In genomic region chr13:41827581-41827980, GRCm38 (mm10) we compare ENCODE assay signal across 19 mouse cellular contexts. TPM values are rescaled to one million over a fixed set of nuclear protein-coding genes. Genes with fewer than 3 reads are reported as not detected.
DNase-seq lines count a peak whose midpoint lies in the region; ATAC-seq and TF ChIP-seq lines count a peak whose summit lies in the region.
"Had no signal": no experiment of that assay in that cellular context is flagged by ENCODE, and none has a peak within 500 bp of the region (broad histone marks: within the 10 kb centered on the region; RNA-seq: fewer than 3 reads in every experiment).

No protein-coding gene starts in this region.

- peak overlapping the region; percentile 71 for H3K27ac ChIP-seq in intestine, embryonic 16.5 days (ENCODE audit: low read length)
- no peak overlapping the region for H3K27ac ChIP-seq in intestine, embryonic 15.5 days
- peak overlapping the region; percentile 90 for H3K27ac ChIP-seq in liver, postnatal 0 days (ENCODE audit: low read depth)
- no peak overlapping the region for H3K27ac ChIP-seq in liver, embryonic 11.5 days (ENCODE audit: low read depth, low read length)
- peak overlapping the region; percentile 97 for H3K27ac ChIP-seq in brown adipose tissue, adult 24 weeks (replicated peaks; ENCODE audit: low read depth, low read length)
- no peak overlapping the region for H3K27ac ChIP-seq in midbrain, embryonic 10.5 days (replicated peaks)
- H3K27ac ChIP-seq: embryonic facial prominence, embryonic 12.5 days; hindbrain, embryonic 15.5 days; liver, embryonic 13.5 days; neural tube, embryonic 12.5 days had no signal

- no peak for TF ChIP-seq EP300 in liver, postnatal 0 days (IDR thresholded peaks at IDR 0.05; ENCODE audit: low read depth)

- no peaks in the 10 kb centered on the region for H3K9me3 ChIP-seq in intestine, embryonic 16.5 days (ENCODE audit: control insufficient read depth, low read length)
- H3K9me3 ChIP-seq in intestine, embryonic 15.5 days, result no peaks in the 10 kb centered on the region
- no peaks in the 10 kb centered on the region for H3K9me3 ChIP-seq in liver, postnatal 0 days (ENCODE audit: low read length)
- no peaks in the 10 kb centered on the region for H3K9me3 ChIP-seq in liver, embryonic 11.5 days (ENCODE audit: control insufficient read depth, low read length)
- no peaks in the 10 kb centered on the region for H3K9me3 ChIP-seq in midbrain, embryonic 10.5 days (replicated peaks)
- H3K9me3 ChIP-seq: embryonic facial prominence, embryonic 12.5 days; hindbrain, embryonic 15.5 days; liver, embryonic 13.5 days; neural tube, embryonic 12.5 days had no signal

- intact Hi-C loops in left cerebral cortex, postnatal 25 days (cut with DNase I), result loop anchor here (1.0 kb wide), 1 partner anchor 78 kb away; no protein-coding TSS in a partner anchor

- no peaks in the 10 kb centered on the region for H3K4me1 ChIP-seq in intestine, embryonic 16.5 days (ENCODE audit: control insufficient read depth, insufficient read depth, low read length)
- no peaks in the 10 kb centered on the region for H3K4me1 ChIP-seq in intestine, embryonic 15.5 days (replicated peaks)
- H3K4me1 ChIP-seq in liver, postnatal 0 days (ENCODE audit: insufficient read depth), result peaks cover 6% of the 10 kb centered on the region
- no peaks in the 10 kb centered on the region for H3K4me1 ChIP-seq in liver, embryonic 11.5 days (replicated peaks; ENCODE audit: control insufficient read depth, insufficient read depth, low read length)
- H3K4me1 ChIP-seq in brown adipose tissue, adult 24 weeks (ENCODE audit: control insufficient read depth, insufficient read depth, insufficient read length, low read length), result peaks cover 8% of the 10 kb centered on the region; the same call in 1 of the 2 replicates
- H3K4me1 ChIP-seq in midbrain, embryonic 10.5 days, result peaks cover 9% of the 10 kb centered on the region
- H3K4me1 ChIP-seq: embryonic facial prominence, embryonic 12.5 days; hindbrain, embryonic 15.5 days; liver, embryonic 13.5 days; megakaryocyte, embryonic 14.5 days; neural tube, embryonic 12.5 days had no signal

- no peaks in the 10 kb centered on the region for H3K27me3 ChIP-seq in intestine, embryonic 16.5 days (replicated peaks; ENCODE audit: control insufficient read depth, insufficient read depth, low read length)
- no peaks in the 10 kb centered on the region for H3K27me3 ChIP-seq in intestine, embryonic 15.5 days (replicated peaks)
- H3K27me3 ChIP-seq in liver, postnatal 0 days (ENCODE audit: insufficient read depth, low read length), result no peaks in the 10 kb centered on the region
- H3K27me3 ChIP-seq in liver, embryonic 11.5 days (replicated peaks; ENCODE audit: control insufficient read depth, insufficient read depth, low read length), result no peaks in the 10 kb centered on the region
- H3K27me3 ChIP-seq in midbrain, embryonic 10.5 days (ENCODE audit: low read depth, poor library complexity, severe bottlenecking), result no peaks in the 10 kb centered on the region
- H3K27me3 ChIP-seq: embryonic facial prominence, embryonic 12.5 days; hindbrain, embryonic 15.5 days; liver, embryonic 13.5 days; megakaryocyte, embryonic 14.5 days; neural tube, embryonic 12.5 days had no signal

- 0 out of 2 replicates have a peak overlapping the region, but pooled peaks have one; percentile 4 for H3K4me2 ChIP-seq in intestine, embryonic 16.5 days (ENCODE audit: low read depth, low read length)
- H3K4me2 ChIP-seq in intestine, embryonic 15.5 days (replicated peaks), result no peak overlapping the region
- H3K4me2 ChIP-seq in liver, postnatal 0 days (ENCODE audit: low read depth, low read length), result peak overlapping the region; percentile 45
- no peak overlapping the region for H3K4me2 ChIP-seq in liver, embryonic 11.5 days
- H3K4me2 ChIP-seq: embryonic facial prominence, embryonic 12.5 days; heart, embryonic 11.5 days; hindbrain, embryonic 15.5 days; liver, embryonic 13.5 days; neural tube, embryonic 12.5 days had no signal

- no peak for DNase-seq in liver, postnatal 0 days
- no peak for DNase-seq in liver, embryonic 11.5 days (ENCODE audit: low spot score)
- DNase-seq in left cerebral cortex, postnatal 25 days (ENCODE audit: low spot score in 2 of 2), result peak; percentile 48 to 94
- no peak for DNase-seq in midbrain, embryonic 10.5 days (ENCODE audit: low spot score)
- DNase-seq: adrenal gland, postnatal 14 days; cerebellum, adult 2 months; gastrocnemius, postnatal 36 days; liver, embryonic 13.5 days; spleen, adult 18-20 months; thymus, postnatal 25 days had no signal

- 93% methylated on average over 5 of the region's 5 CpGs for WGBS in intestine, embryonic 16.5 days
- 89% methylated on average over 5 of the region's 5 CpGs for WGBS in intestine, embryonic 15.5 days
- 78% methylated on average over 5 of the region's 5 CpGs for WGBS in liver, postnatal 0 days (ENCODE audit: insufficient replicate concordance)
- 85% methylated on average over 5 of the region's 5 CpGs for WGBS in liver, embryonic 11.5 days
- WGBS in midbrain, embryonic 10.5 days, result 89% methylated on average over 5 of the region's 5 CpGs

- H3K4me3 ChIP-seq in intestine, embryonic 16.5 days (ENCODE audit: low read length), result no peak overlapping the region
- H3K4me3 ChIP-seq in intestine, embryonic 15.5 days (replicated peaks), result no peak overlapping the region
- 0 out of 2 replicates have a peak overlapping the region, but pooled peaks have one; percentile 13 for H3K4me3 ChIP-seq in liver, postnatal 0 days (ENCODE audit: low read depth, low read length)
- H3K4me3 ChIP-seq in liver, embryonic 11.5 days (ENCODE audit: low read depth, low read length), result no peak overlapping the region
- no peak overlapping the region for H3K4me3 ChIP-seq in brown adipose tissue, adult 24 weeks (ENCODE audit: insufficient read depth, low read depth, low read length)
- H3K4me3 ChIP-seq in midbrain, embryonic 10.5 days, result no peak overlapping the region
- H3K4me3 ChIP-seq: embryonic facial prominence, embryonic 12.5 days; hindbrain, embryonic 15.5 days; liver, embryonic 13.5 days; megakaryocyte, embryonic 14.5 days; neural tube, embryonic 12.5 days had no signal

- no peak overlapping the region for H3K9ac ChIP-seq in intestine, embryonic 16.5 days (ENCODE audit: low read depth, low read length)
- H3K9ac ChIP-seq in intestine, embryonic 15.5 days, result no peak overlapping the region
- no peak overlapping the region for H3K9ac ChIP-seq in liver, postnatal 0 days (replicated peaks)
- no peak overlapping the region for H3K9ac ChIP-seq in liver, embryonic 11.5 days (ENCODE audit: low read depth, low read length)
- H3K9ac ChIP-seq: embryonic facial prominence, embryonic 12.5 days; hindbrain, embryonic 15.5 days; liver, embryonic 13.5 days; neural tube, embryonic 12.5 days had no signal

- H3K36me3 ChIP-seq in intestine, embryonic 16.5 days (ENCODE audit: control insufficient read depth, insufficient read depth, low read length), result no peaks in the 10 kb centered on the region
- no peaks in the 10 kb centered on the region for H3K36me3 ChIP-seq in intestine, embryonic 15.5 days
- no peaks in the 10 kb centered on the region for H3K36me3 ChIP-seq in liver, postnatal 0 days (replicated peaks; ENCODE audit: insufficient read depth, low read length)
- no peaks in the 10 kb centered on the region for H3K36me3 ChIP-seq in liver, embryonic 11.5 days (ENCODE audit: control insufficient read depth, insufficient read depth, low read length)
- no peaks in the 10 kb centered on the region for H3K36me3 ChIP-seq in midbrain, embryonic 10.5 days
- H3K36me3 ChIP-seq: embryonic facial prominence, embryonic 12.5 days; hindbrain, embryonic 15.5 days; liver, embryonic 13.5 days; neural tube, embryonic 12.5 days had no signal

- no peak for TF ChIP-seq CTCF in liver, postnatal 0 days (IDR thresholded peaks at IDR 0.05; ENCODE audit: low read depth)

- no peak for ATAC-seq in intestine, embryonic 16.5 days
- no peak for ATAC-seq in intestine, embryonic 15.5 days
- no peak for ATAC-seq in liver, postnatal 0 days
- no peak for ATAC-seq in liver, embryonic 11.5 days (replicated peaks; ENCODE audit: low FRiP score)
- no peak for ATAC-seq in megakaryocyte, adult 5-6 weeks (ENCODE audit: poor library complexity, severe bottlenecking)

RNA-seq across cellular contexts. Expression of gene Adtrp, which starts 19.9 kb away (rescaled TPM):
- polyA plus RNA-seq in intestine, embryonic 16.5 days (2015; fragmentation: Nextera tagmentation; extraction: Ambion mirVana), result 21.5 and 32.5 TPM in 2 replicates
- polyA plus RNA-seq in intestine, embryonic 15.5 days (2015; fragmentation: Nextera tagmentation; extraction: Ambion mirVana), result 8.7 and 10.0 TPM in 2 replicates
- 94.2 and 94.5 TPM in 2 replicates for polyA plus RNA-seq in liver, postnatal 0 days (2015; fragmentation: Nextera tagmentation; extraction: Ambion mirVana)
- polyA plus RNA-seq in liver, embryonic 11.5 days (2014; fragmentation: Nextera tagmentation; extraction: Ambion mirVana), result 0.32 and 0.89 TPM in 2 replicates
- 103 and 115 TPM in 2 replicates for polyA plus RNA-seq in brown adipose tissue, adult 24 weeks (2012; ENCODE audit: insufficient read depth, insufficient read length, missing spikeins)
- total RNA-seq in left cerebral cortex, postnatal 25 days (2021), result under 1 TPM; 0.50 to 0.94 TPM
- polyA plus RNA-seq in midbrain, embryonic 10.5 days (2016; fragmentation: Nextera tagmentation; extraction: Ambion mirVana), result not detected in 2 replicates
- 1.6 and 10.1 TPM in 2 replicates for total RNA-seq in megakaryocyte, adult 5-6 weeks (2015)
- total RNA-seq in megakaryocyte, adult 5-6 weeks (2017), result 7.9 and 12.8 TPM in 2 replicates
- polyA plus RNA-seq: heart, embryonic 11.5 days; liver, embryonic 13.5 days had no signal

Comparison
In these comparisons a context has a peak if more than half of its experiments do, and no peak if none do; other contexts are left out.
1. H3K27ac ChIP-seq: peak in intestine, embryonic 16.5 days (single experiment), liver, postnatal 0 days (single experiment) and brown adipose tissue, adult 24 weeks (single experiment); none in intestine, embryonic 15.5 days (single experiment), liver, embryonic 11.5 days (single experiment) and midbrain, embryonic 10.5 days (single experiment).
2. H3K4me2 ChIP-seq: peak in intestine, embryonic 16.5 days (single experiment) and liver, postnatal 0 days (single experiment); none in intestine, embryonic 15.5 days (single experiment) and liver, embryonic 11.5 days (single experiment).
3. DNase-seq: peak in left cerebral cortex, postnatal 25 days (2 of 2); none in liver, postnatal 0 days (single experiment), liver, embryonic 11.5 days (single experiment) and midbrain, embryonic 10.5 days (single experiment).